Mouse (Mus musculus): ENCODE results near the gene Smyd3.
A peak's percentile ranks its signal among the peaks of the same experiment; 100 is the strongest.

The Smyd3 gene

GRCm38 (mm10) chr1:179516941-179517712 lies 714 bp downstream of the Smyd3 start:
- DNase-seq = peak; percentile 27 to 33

DNA sequence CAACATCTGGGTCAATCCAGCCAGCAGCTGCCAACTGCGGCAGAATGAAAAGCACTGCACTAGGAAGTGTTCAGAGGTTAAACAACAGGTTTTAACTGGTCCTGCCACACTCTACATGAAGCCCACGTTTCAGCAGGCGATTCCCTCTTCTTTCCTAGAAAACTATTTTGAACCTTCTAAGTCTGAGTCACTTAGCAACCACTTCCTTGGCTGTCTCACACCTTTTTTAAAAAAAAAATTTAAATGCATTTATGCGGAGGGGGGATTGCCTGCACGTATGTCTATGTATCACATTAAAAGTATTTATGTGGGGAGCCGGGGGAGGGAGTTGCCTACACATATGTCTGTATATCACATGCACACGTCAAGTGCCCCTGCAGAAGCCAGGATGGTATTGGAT lies 5.9 kb downstream of the Smyd3 start:
- DNase-seq = no peak

DNA sequence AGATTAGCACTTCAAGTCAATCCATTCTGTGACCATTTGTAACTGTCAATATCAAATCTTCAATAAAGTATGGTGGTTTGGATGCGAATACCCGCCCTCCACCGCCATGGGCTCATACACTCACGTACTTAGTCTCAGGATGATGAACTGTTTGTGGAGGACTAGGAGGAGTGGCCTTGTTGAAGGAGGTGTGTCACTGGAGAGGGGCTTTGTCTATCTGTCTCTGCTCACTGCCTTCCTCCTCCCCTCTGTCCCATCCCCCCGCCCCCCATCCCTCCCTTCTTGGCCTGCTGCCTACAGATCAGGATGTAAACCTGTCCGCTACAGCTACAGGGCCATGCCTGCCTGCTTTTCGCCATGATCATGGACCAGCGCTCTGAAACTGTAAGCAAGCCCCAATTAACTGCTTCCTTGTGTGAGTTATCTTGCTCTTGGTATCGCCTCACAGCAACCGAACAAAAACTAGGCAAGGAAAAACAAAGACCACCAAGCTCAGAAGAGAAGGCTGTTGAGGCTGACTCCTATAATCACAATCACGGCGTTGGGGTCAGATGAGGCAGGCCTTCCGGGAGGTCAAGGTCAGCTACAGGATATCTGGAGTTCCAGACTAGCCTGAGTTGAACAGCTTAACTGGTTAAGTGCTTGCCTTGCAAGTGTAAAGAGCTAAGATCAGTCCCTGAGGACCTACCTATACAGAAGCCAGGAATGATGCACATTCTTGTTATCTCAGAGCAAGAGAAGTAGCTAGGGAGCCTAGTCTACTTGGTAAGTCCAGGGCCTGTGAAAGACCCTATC lies 7.1 kb downstream of the Smyd3 start:
- no peak for DNase-seq

DNA sequence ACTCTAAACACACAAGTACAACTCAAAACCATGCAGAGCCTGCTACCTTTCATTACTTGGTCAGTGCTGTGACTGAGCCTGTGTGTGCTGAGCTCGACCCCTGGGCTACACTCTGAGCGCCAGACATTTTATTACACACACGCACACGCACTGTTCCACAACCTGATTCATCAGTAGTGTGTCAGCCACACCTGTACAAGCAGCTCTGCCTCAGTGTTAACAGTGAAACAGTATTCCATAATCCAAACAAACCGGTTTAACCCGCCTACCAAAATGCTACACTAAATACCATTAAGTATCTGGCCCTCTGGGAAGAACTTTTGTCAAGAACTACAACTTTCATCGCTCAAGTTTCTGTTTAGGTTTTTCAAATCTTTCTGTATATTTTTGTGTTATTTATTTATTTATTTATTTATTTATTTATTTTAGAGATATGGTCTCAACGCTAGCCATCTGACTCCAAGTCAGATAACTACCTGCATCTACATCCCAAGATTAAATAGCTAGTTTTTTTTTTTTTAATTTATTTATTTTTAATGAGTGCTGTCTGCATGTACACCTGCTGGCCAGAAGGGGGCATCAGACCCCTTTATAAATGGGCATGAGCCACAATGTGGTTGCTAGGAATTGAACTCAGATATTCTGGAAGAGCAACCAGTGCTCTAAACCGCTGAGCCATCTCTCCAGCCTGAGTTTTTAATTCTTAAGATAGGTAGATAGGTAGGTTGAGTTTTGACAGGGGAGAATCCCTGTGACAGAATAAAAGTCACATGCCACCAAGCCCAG lies 11.1 kb downstream of the Smyd3 start:
- DNase-seq = peak; percentile 15 to 21

GRCm38 (mm10) chr1:179502565-179502964 lies 15.3 kb downstream of the Smyd3 start:
- DNase-seq = no peak

GRCm38 (mm10) chr1:179499257-179499656 lies 18.6 kb downstream of the Smyd3 start:
- no peak for DNase-seq

- no peak for DNase-seq
These were observed 24.9 kb downstream of the Smyd3 start for GRCm38 (mm10) chr1:179492908-179493307.

GRCm38 (mm10) chr1:179488520-179488919 lies 29.3 kb downstream of the Smyd3 start:
- DNase-seq = no peak

GRCm38 (mm10) chr1:179487990-179488389 lies 29.9 kb downstream of the Smyd3 start:
- no peak for DNase-seq

GRCm38 (mm10) chr1:179487238-179487637 lies 30.6 kb downstream of the Smyd3 start:
- no peak for DNase-seq

DNA sequence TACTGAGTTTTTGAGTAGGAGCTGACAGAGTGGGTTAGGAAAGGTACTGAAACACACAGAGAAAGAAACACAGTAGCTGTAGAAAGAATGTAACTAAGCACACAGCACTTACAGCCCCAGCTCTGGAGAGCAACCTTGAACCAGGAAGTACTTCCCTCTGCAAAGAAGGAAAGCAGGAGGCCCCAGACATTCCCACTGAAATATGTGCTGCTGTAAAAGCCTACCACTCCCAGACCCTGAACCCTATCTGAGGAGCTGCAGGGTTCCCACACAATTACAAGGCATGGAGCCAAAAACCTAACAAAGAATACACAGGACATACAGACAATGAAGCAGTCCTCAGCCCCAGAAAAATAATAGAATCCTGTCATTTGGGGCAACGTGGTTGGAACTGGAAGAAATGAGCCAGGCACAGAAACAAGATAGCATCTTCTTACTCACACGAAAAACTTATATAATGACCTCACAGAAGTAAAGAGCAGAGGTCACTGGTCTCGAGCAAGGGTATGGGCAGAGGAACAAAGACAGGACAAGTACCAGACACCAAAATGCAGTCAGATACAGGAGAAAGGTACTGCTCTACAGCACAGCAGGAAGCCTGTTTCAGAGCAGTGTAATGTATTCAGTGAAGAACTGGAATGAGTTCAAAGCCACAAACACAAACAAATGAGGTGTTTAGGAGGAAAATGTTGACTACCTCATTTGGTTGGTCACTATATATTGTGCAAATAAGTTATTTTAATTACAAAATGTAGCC lies 31.9 kb downstream of the Smyd3 start:
- DNase-seq = no peak

DNA sequence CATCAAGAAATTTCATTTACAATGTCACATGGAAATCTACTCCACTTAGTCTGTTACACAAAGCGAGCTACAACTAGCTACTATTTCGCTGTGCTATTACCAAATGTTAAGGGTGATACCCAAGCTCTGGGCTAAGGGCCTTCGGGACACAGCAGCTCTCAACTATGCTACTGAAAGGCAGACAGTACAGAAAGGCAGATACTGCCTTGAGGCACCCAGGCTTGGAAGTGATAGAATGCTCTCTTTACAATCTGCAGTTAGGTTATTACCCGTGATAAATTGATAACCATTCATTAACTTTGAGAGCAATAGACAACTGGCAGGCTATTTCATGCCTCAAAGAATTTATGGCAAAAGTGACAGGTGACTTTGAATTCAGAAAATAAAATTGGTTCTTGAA lies 37.0 kb downstream of the Smyd3 start:
- DNase-seq = no peak

DNA sequence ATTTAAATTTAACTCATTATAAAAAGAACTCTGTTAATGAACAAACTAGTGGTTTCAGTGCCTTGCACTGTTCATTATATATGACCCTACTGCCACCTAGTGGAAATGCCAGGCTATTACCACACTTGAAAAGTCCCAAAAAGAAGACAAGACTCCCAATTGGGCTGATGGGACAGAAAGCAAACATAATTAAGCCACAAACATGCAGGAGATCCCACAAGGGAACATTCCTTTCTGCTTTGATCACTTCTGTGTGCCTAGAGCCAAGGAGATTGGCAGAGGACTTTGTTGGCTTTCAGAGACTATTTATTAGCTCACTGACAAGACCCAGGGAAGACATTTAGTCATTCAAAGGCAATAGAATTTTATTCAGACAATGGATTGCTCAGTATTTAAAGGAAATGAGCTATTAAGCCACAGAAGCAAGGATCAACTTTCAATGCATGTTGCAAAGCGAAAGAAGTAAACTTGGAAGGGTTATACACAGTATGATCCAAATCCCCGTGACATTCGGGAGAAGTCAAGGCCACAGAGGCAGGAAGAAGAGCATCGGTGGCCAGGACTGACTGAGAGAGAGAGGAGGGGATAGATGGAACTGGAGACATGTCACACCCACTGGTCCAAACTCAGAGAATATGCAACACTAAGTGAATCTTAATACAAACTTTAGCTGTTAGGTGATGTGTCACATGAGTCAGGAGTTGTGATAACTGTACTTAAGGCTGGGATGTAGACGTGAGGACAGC lies 40.5 kb downstream of the Smyd3 start:
- DNase-seq = peak in 1 of 2 experiments; percentile 7

- DNase-seq = no peak
These were observed 41.2 kb downstream of the Smyd3 start for GRCm38 (mm10) chr1:179476461-179477156.

- DNase-seq = no peak
These were observed 43.1 kb downstream of the Smyd3 start for GRCm38 (mm10) chr1:179474776-179475175.

DNA sequence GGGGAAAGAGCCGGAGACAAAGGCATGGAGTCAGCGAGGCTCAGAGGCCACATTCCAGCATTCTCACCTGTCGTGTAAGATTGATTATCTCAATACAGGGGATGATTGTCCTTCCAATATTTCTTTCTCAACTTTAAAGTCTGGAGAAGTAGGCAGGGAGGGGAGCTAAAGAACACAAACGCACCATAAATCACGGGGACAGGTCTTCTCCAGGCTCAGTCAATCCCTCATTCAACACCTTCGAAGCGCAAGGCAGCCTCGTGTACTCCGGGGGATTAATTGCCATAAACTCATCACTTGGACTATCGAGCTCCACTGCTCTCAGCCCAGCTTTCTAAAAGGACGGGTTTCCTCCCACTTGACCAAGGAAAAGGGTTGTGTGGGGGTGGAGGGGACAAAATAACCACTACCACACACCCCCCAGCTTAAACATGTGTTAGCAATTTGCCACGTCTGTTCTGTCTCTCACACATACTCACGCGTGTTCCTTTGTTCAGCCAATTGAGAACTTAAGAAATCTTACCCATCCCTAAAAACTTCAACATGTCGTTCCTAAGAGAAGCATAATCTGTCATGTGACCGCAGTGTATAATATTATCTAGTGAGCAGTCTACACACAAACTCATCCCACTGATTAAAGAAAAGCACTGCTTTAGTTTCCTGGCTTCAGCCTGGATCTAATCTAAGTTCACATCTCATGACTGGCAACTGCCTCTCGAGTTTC lies 43.8 kb downstream of the Smyd3 start:
- no peak for DNase-seq

DNA sequence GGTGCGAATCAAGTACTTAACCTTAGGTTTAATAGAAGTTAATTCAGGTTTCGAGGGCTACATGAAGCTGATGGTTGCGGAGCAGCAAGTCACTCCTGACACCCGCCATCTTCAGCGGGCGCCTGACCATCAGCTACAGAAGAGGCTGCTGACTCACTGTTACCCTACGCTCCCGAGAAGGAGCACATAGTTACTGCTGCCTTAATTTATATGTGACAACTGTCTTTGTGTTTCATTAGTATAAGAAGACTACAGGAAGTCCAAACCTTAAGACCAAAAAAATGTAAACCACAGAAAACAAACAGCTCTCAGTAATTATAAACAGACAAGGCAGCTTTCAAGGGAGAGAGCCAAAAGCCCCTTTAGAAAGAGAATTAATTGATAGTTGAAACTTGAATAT lies 49.9 kb downstream of the Smyd3 start:
- no peak for DNase-seq

DNA sequence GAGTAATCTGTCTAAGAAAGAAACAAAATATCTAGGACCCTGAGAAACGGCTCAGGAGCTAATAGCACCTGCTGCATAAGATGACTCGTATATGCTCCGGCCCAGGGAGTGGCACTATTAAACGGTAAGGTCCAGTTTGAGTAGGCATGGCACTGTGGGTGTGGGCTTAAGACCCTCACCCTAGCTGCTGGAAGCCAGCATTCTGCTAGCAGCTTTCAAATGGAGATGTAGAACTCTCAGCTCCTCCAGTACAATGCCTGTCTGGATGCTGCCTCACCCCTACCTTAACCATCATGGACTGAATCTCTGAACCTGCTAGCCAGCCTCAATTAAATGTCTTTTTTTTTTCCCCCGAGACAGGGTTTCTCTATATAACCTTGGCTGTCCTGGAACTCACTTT lies 55.5 kb downstream of the Smyd3 start:
- DNase-seq = no peak

DNA sequence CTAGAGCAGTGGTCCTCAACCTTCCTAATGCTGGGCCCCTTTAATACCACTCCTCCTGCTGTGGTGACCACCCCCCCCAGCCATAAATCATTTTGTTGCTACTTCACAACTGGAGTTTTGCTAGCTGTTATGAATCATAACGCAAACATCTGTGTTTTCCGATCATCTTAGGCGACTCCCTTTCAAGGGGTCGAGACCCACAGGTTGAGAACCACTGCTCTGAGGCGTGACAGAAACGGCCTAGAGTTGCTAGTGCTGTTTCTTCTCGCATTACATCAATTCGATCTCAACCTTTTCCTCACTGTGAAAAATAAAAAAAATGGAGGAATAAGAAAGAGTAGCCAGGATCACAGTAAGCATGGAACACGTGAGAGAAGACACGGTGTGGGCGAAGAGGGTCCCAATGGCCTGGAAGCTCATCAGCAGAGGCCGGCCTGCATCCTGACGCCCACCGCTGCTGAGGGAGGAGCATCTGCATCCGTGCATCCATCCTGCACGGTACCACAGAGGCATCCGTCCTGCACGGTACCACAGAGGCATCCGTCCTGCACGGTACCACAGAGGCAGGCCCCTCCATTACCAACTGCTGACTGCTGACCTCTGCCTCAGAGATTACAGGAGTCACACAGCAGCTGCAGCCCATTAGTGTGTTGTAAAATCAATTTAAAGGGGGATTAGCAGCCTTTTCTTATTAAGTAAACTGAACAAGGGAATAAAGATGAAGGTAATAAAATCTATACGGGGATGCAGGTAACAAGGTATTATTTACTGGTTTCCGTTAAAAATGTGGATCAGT lies 56.6 kb downstream of the Smyd3 start:
- no peak for DNase-seq

DNA sequence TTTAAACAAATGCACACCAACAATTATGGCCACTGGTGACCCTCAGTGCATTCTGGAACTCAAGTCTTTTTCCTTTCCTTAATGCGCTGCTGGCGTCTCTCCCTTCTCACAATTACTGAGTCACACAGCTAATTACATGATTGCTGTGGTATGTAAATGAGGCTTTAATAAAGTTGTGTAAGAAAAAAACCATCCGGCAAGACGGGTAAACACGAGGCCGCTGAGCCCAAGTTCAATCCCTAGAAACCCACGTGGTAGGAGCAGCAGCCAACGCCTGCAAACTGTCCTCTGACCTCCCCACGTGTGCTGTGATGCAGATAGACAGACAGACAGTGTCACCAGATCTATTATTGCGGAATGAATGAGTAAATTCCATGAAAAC lies 58.9 kb downstream of the Smyd3 start:
- DNase-seq = no peak
